Mouse (Mus musculus) adrenal gland (tissue): Measurements from ENCODE around the gene Slc22a15.

ENCODE experiments used
- intact Hi-C: fragments of 180-260 bp; cut with DNase I; formaldehyde crosslinking; loops from one replicate; pipeline ENCODE4 v1.15.1; 2025
- long read RNA-seq, 2 experiments: library from polyadenylated mRNA; unstranded; transcript quantifications; one replicate each; pipeline ENCODE4 v2.0.0; 2020; ENCODE audit warnings: borderline replicate concordance in 1 of 2; ENCODE audit not compliant: insufficient replicate concordance in 1 of 2

Gene Slc22a15
- long read RNA-seq, experiment 1, partial matches to known transcripts: 0 of 1 reads
- long read RNA-seq, experiment 1, other reads (novel, unspliced or antisense): 1 of 1 reads
- long read RNA-seq, experiment 2, partial matches to known transcripts: 0 of 4 reads
- long read RNA-seq, experiment 2, other reads (novel, unspliced or antisense): 1 of 4 reads

GRCm38 (mm10) chr3:101923843-101924740 is at the start of gene Slc22a15:
Slc22a15 (minus strand) TSS chr3:101924453.
- intact Hi-C loops: no loop called here

- intact Hi-C loops: no loop called here
Observed at GRCm38 (mm10) chr3:101966825-101967558, 42.7 kb upstream of the Slc22a15 start.

- intact Hi-C loops: no loop called here
Observed at GRCm38 (mm10) chr3:101964352-101964751, 40.1 kb upstream of the Slc22a15 start.

DNA sequence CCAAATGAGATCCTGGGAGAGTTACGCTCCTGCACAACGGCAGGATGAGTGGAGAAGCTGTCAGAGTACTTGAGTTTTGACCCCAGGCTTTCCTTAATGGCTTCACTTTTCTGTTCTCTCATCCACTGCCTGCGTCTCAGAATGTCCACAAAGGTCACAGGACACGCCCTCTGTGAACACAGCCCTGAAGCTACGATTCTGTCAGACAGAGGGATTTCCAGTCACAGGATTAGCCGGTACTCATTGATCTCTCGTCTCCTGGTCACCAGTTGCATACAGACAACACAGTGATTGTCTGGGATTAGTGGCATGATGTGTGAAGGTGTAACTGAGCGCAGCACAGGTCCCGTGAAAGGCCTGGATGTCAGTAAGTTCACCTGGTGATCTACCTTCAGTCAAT is 39.2 kb upstream of the Slc22a15 start:
- intact Hi-C loops: no loop called here

- intact Hi-C loops: no loop called here
Observed at GRCm38 (mm10) chr3:101961146-101961835, 37.0 kb upstream of the Slc22a15 start.

DNA sequence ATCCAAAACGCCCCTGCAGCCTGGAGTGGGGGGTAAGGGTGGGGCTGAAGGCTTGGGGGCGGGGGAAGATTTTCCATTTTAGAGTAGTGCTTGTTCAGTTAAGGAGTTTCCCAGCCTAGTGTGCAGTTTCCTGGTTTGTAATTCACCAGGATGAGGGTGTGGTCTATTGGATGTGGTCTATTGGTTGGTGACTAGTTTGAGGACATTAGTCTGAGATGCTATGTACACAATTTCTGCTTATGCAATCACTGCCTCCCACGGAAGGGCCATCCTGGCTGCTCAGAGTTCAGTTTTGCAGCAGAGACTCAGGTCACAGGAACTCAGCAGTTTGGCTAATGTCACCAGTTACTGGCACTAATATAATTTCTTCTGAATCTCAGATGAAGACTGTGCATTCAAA is 33.8 kb upstream of the Slc22a15 start:
- intact Hi-C loops: no loop called here

GRCm38 (mm10) chr3:101953506-101953905 is 29.3 kb upstream of the Slc22a15 start:
- intact Hi-C loops: no loop called here

- intact Hi-C loops: no loop called here
Observed at GRCm38 (mm10) chr3:101952577-101952976, 28.3 kb upstream of the Slc22a15 start.

GRCm38 (mm10) chr3:101948572-101948971 is 24.3 kb upstream of the Slc22a15 start:
- intact Hi-C loops: no loop called here

DNA sequence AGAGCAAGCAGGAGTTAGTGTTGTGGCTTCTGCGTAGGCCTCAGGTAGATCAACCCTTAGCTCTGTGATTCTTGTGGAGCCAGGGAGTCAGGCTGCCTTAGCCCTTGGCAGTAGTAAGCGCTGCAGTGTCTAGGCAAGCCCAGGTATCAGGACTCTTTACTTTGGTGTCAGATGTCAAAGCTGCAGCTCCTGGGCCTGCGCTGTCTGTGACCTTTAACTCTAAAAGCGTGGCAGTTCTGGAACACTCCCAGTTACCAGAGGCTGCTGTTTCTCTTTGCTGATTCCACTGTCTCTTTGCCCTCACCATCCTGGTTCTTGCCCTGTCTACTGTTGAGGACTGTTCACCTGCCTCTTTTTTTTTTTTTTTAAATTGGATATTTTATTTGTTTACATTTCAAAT is 23.0 kb upstream of the Slc22a15 start:
- intact Hi-C loops: no loop called here

DNA sequence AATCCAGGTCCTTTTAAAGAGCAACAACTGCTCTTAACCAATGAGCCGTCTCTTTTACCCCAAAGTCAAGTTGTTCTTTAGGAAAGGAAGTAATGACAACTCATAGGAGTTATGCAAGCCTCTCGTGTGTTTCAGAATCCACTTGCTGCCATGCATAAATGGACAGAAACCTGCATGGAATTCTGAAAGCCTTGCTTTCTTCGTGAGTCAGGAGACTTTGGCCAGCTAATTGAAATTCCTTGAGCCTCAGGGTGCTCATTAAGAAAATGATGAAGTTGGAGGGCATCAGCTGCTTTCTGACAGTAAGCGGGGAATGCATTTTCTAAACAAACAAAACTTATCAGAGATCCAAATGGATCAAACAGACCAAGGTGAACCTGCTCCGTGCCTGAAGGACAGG is 21.0 kb upstream of the Slc22a15 start:
- intact Hi-C loops: no loop called here

GRCm38 (mm10) chr3:101940418-101940817 is 16.2 kb upstream of the Slc22a15 start:
- intact Hi-C loops: no loop called here

DNA sequence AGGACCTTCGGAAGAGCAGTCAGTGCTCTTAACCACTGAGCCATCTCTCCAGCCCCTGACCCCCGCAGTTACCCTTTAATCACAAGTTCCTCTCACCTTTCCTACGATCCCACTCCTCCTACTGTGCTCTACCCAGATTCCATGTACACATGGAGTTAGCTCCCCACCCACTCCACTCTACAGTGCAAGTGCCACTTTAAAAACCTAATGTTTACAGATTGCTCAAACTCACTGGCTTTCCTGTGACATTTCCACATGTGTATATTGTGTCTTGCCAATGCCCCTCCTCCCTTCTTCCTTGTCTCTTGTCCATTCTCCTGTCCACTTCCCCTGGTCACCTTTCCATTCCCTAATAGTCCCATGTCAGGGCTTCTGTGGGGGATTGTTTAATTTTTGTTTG is 15.6 kb upstream of the Slc22a15 start:
- intact Hi-C loops: no loop called here

- intact Hi-C loops: no loop called here
Observed at GRCm38 (mm10) chr3:101939152-101939551, 14.9 kb upstream of the Slc22a15 start.

- intact Hi-C loops: no loop called here
Observed at GRCm38 (mm10) chr3:101936369-101936768, 12.1 kb upstream of the Slc22a15 start.

DNA sequence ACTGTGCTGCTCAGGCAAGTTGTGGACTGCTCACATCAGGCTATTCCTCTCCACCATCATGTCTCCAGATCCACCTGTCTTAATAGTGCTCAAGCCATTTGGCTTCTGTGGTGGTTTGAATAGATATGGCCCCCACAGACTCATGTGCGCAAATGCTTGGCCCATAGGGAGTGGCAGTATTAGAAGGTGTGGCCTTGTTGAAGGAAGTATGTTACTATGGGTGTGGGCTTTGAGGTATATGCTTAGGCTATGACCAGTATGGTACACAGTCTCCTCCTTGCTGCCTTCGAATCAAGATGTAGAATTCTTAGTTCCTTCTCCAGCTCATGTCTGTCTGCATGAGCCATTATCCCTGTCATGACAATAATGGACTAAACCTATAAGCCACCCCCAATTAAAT is 9.6 kb upstream of the Slc22a15 start:
- intact Hi-C loops: no loop called here

GRCm38 (mm10) chr3:101929105-101929876 is 5.0 kb upstream of the Slc22a15 start:
- intact Hi-C loops: no loop called here

DNA sequence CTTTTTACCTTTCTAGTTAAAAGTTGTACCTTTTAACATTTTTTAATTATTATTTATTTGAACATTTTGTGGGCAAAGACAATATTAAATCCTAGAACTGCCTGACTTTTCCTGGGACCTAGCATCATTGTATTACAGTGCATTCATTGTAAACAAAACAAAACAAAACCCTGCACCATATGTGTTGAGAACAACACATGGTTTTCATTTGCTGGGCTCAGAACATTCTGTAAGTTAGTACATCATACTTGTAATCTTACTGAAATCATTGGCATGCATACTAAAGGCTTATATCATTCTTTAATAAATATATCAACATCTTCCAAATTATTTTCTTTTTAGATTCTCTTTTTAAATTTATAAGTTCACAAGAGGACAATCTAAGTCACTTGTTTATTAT is 2.4 kb upstream of the Slc22a15 start:
- intact Hi-C loops: no loop called here

GRCm38 (mm10) chr3:101925663-101926062 is 1.4 kb upstream of the Slc22a15 start:
- intact Hi-C loops: no loop called here

- intact Hi-C loops: no loop called here
Observed at GRCm38 (mm10) chr3:101922366-101922765, 1.9 kb downstream of the Slc22a15 start.

DNA sequence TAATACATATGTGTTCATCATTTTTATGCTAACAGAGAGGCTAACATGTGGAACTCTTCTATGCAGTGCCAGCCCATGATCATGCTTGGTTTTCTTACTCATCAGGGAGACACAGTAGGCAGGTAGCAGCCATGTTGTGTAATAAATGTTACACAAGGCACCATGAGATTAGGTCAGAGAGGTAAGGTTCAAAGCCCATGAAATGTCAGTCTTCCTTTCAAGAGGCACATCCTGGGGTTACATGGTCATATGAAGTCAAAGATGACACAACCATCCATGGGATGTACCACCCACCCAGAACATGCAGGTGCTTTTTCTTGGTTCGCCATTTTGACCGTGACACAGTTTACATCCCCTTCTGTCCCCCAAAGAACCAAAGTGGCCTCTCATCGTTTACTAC is 5.7 kb downstream of the Slc22a15 start:
- intact Hi-C loops: no loop called here
